Mouse (Mus musculus): ENCODE data around the gene Cabp2. TPM values are rescaled to one million over a fixed set of nuclear protein-coding genes. Genes with fewer than 3 reads are reported as not detected.
"Not testable (repeated sequence)": the region's sequence is repeated elsewhere in the genome, so short reads cannot be mapped to it uniquely, and the experiment has no call there.

Gene Cabp2
- polyA plus RNA-seq, 1 experiment from 2014 or later = not detected

DNA sequence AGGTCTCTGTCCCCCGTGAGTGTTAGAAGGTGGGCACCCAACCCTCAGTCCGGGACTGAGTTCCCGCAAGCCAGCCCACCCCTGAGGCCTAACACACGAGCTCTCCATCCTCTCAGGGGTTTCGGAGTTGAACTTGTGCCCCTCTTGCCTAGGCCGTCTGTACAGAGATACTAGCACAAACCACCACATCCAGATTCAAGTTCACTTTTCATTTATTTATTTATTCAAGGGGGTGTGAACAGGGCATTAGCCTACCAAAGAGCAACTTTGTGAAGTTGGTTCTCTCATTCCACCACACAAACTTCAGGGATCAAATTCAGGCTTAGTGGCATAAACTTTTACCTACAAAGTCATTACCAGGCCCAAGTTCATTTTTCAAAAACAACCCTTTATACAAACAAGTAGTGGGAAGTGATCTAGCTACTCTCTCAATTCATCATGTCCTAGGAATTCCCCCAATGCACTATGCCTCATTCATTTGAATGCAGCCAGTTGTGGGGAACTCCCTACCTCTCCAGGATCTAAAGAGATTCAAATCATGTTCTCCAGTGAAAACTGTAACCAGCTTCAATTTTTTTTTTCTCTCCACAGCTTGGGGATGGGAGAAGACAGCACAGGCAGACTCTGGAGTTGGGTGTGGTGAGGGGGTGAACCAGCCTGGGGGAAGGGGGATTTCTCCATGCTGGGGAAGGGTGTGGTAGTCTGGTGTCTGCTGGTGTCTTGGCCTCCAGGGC, 54.0 kb downstream of the Cabp2 start:
- WGBS = 89% methylated on average over 6 of the region's 6 CpGs
- not testable (repeated sequence) for H3K4me3 ChIP-seq (replicated peaks); ATAC-seq; H3K27me3 ChIP-seq; H3K9ac ChIP-seq (replicated peaks); H3K4me2 ChIP-seq (replicated peaks); H3K9me3 ChIP-seq; H3K27ac ChIP-seq
- peaks cover 11% of the 10 kb centered on the region for H3K4me1 ChIP-seq (replicated peaks)
- peaks cover 28% of the 10 kb centered on the region for H3K36me3 ChIP-seq

DNA sequence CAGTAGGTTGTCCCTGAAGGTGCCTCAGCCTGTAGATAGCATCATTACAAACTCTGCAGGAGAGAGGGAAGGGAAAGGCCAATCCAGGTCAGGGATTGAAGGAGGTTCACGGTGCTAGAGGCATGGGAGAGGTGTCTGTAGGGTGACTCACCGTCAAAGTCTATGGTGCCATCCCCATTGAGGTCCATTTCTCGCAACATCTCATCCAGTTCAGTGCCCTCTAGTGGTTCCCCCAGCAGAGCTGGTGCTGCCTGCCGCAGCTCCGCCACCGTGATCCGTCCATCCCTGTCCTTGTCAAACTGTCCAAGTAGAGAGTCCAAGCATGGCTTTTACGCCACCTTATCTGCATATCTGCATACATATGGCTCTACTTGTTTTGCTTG, 54.6 kb downstream of the Cabp2 start:
- not testable (repeated sequence) for H3K9ac ChIP-seq (replicated peaks); H3K9me3 ChIP-seq; H3K4me2 ChIP-seq (replicated peaks); H3K27me3 ChIP-seq; H3K4me3 ChIP-seq (replicated peaks); ATAC-seq; H3K27ac ChIP-seq
- peaks cover 11% of the 10 kb centered on the region for H3K4me1 ChIP-seq (replicated peaks)
- 28% methylated on average over 8 of the region's 8 CpGs for WGBS
- peaks cover 26% of the 10 kb centered on the region for H3K36me3 ChIP-seq

DNA sequence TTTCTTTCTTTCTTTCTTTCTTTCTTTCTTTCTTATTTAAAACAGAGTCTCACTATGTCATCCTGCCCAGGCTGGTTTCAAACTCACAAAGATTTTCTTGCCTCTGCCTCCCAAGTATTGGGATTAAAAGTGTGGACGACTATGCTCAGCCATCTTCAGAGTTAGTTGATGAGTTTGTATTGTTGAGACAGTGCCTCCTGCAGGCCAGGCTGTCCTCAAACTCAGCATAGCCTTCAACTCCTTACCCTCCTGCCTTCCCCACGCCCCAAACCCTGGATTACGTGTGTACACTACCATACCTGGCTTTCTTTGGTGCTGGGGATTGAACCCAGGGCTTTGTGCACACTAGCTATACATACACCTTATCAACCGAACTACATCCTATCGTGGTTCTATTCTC, 55.1 kb downstream of the Cabp2 start:
- H3K27me3 ChIP-seq = no peaks in the 10 kb centered on the region; the same call in 1 of the 2 replicates
- WGBS = 74% methylated on average over 5 of the region's 5 CpGs
- ATAC-seq = no peak
- no peaks in the 10 kb centered on the region for H3K9me3 ChIP-seq
- H3K27ac ChIP-seq = no peak overlapping the region
- peaks cover 21% of the 10 kb centered on the region for H3K36me3 ChIP-seq
- H3K4me2 ChIP-seq (replicated peaks) = no peak overlapping the region
- peaks cover 11% of the 10 kb centered on the region for H3K4me1 ChIP-seq (replicated peaks)
- H3K4me3 ChIP-seq (replicated peaks) = no peak overlapping the region
- no peak overlapping the region for H3K9ac ChIP-seq (replicated peaks)

Other genes with a start within 250 kb of the Cabp2 start
- 49.5 and 58.0 TPM in 2 replicates for gene Chka, start 229.8 kb upstream of the Cabp2 start, polyA plus RNA-seq (2015; fragmentation: Nextera tagmentation; extraction: Ambion mirVana)
- gene Tcirg1, start 174.4 kb upstream of the Cabp2 start, polyA plus RNA-seq (2015; fragmentation: Nextera tagmentation; extraction: Ambion mirVana) = 7.4 and 10.9 TPM in 2 replicates
- gene Ndufs8, start 168.8 kb upstream of the Cabp2 start, polyA plus RNA-seq (2015; fragmentation: Nextera tagmentation; extraction: Ambion mirVana) = 232 TPM in 2 replicates
- 0.80 and 1.1 TPM in 2 replicates for gene Aldh3b1, start 151.8 kb upstream of the Cabp2 start, polyA plus RNA-seq (2015; fragmentation: Nextera tagmentation; extraction: Ambion mirVana)
- gene Unc93b1, start 146.4 kb upstream of the Cabp2 start, polyA plus RNA-seq (2015; fragmentation: Nextera tagmentation; extraction: Ambion mirVana) = 5.6 and 8.1 TPM in 2 replicates
- gene Aldh3b3, start 122.9 kb upstream of the Cabp2 start, polyA plus RNA-seq (2015; fragmentation: Nextera tagmentation; extraction: Ambion mirVana) = not detected in 2 replicates
- gene Aldh3b2, start 109.2 kb upstream of the Cabp2 start, polyA plus RNA-seq (2015; fragmentation: Nextera tagmentation; extraction: Ambion mirVana) = 0.09 and 0.18 TPM in 2 replicates
- 1.2 and 1.5 TPM in 2 replicates for gene Acy3, start 95.0 kb upstream of the Cabp2 start, polyA plus RNA-seq (2015; fragmentation: Nextera tagmentation; extraction: Ambion mirVana)
- gene Tbx10, start 88.8 kb upstream of the Cabp2 start, polyA plus RNA-seq (2015; fragmentation: Nextera tagmentation; extraction: Ambion mirVana) = not detected in 2 replicates
- gene Nudt8, start 81.0 kb upstream of the Cabp2 start, polyA plus RNA-seq (2015; fragmentation: Nextera tagmentation; extraction: Ambion mirVana) = 25.2 and 26.4 TPM in 2 replicates
- 4.9 and 5.5 TPM in 2 replicates for gene Gm49405, start 81.0 kb upstream of the Cabp2 start, polyA plus RNA-seq (2015; fragmentation: Nextera tagmentation; extraction: Ambion mirVana)
- gene Doc2g, start 78.3 kb upstream of the Cabp2 start, polyA plus RNA-seq (2015; fragmentation: Nextera tagmentation; extraction: Ambion mirVana) = 5.1 and 7.8 TPM in 2 replicates
- gene Ndufv1, start 68.8 kb upstream of the Cabp2 start, polyA plus RNA-seq (2015; fragmentation: Nextera tagmentation; extraction: Ambion mirVana) = 203 and 210 TPM in 2 replicates
- gene Gstp1, start 43.6 kb upstream of the Cabp2 start, polyA plus RNA-seq (2015; fragmentation: Nextera tagmentation; extraction: Ambion mirVana) = 372 and 375 TPM in 2 replicates
- 1.3 and 3.9 TPM in 2 replicates for gene Gstp2, start 35.6 kb upstream of the Cabp2 start, polyA plus RNA-seq (2015; fragmentation: Nextera tagmentation; extraction: Ambion mirVana)
- not detected in 2 replicates for gene Gstp3, start 22.0 kb upstream of the Cabp2 start, polyA plus RNA-seq (2015; fragmentation: Nextera tagmentation; extraction: Ambion mirVana)
- gene Cdk2ap2, start 15.6 kb downstream of the Cabp2 start, polyA plus RNA-seq (2015; fragmentation: Nextera tagmentation; extraction: Ambion mirVana) = 78.7 and 82.1 TPM in 2 replicates
- gene Pitpnm1, start 18.4 kb downstream of the Cabp2 start, polyA plus RNA-seq (2015; fragmentation: Nextera tagmentation; extraction: Ambion mirVana) = 45.0 and 45.9 TPM in 2 replicates
- 79.8 and 80.9 TPM in 2 replicates for gene Aip, start 44.3 kb downstream of the Cabp2 start, polyA plus RNA-seq (2015; fragmentation: Nextera tagmentation; extraction: Ambion mirVana)
- gene Gpr152, start 58.2 kb downstream of the Cabp2 start, polyA plus RNA-seq (2015; fragmentation: Nextera tagmentation; extraction: Ambion mirVana) = 0.05 and 0.08 TPM in 2 replicates
- gene Cabp4, start 62.5 kb downstream of the Cabp2 start, polyA plus RNA-seq (2015; fragmentation: Nextera tagmentation; extraction: Ambion mirVana) = 0.19 and 0.34 TPM in 2 replicates
- 121 and 127 TPM in 2 replicates for gene Coro1b, start 67.0 kb downstream of the Cabp2 start, polyA plus RNA-seq (2015; fragmentation: Nextera tagmentation; extraction: Ambion mirVana)
- gene Ptprcap, start 72.0 kb downstream of the Cabp2 start, polyA plus RNA-seq (2015; fragmentation: Nextera tagmentation; extraction: Ambion mirVana) = 0.24 and 0.50 TPM in 2 replicates
- gene Rps6kb2, start 81.8 kb downstream of the Cabp2 start, polyA plus RNA-seq (2015; fragmentation: Nextera tagmentation; extraction: Ambion mirVana) = 60.5 and 62.9 TPM in 2 replicates
- gene Carns1, start 93.9 kb downstream of the Cabp2 start, polyA plus RNA-seq (2015; fragmentation: Nextera tagmentation; extraction: Ambion mirVana) = 4.2 and 4.8 TPM in 2 replicates
- 0.78 and 0.93 TPM in 2 replicates for gene Tbc1d10c, start 109.7 kb downstream of the Cabp2 start, polyA plus RNA-seq (2015; fragmentation: Nextera tagmentation; extraction: Ambion mirVana)
- gene Ppp1ca, start 110.5 kb downstream of the Cabp2 start, polyA plus RNA-seq (2015; fragmentation: Nextera tagmentation; extraction: Ambion mirVana) = 636 and 651 TPM in 2 replicates
- gene Rad9a, start 120.1 kb downstream of the Cabp2 start, polyA plus RNA-seq (2015; fragmentation: Nextera tagmentation; extraction: Ambion mirVana) = 24.9 and 26.3 TPM in 2 replicates
- 0.64 and 0.70 TPM in 2 replicates for gene Clcf1, start 132.7 kb downstream of the Cabp2 start, polyA plus RNA-seq (2015; fragmentation: Nextera tagmentation; extraction: Ambion mirVana)
- not detected in 2 replicates for gene AC109138.7, start 132.8 kb downstream of the Cabp2 start, polyA plus RNA-seq (2015; fragmentation: Nextera tagmentation; extraction: Ambion mirVana)
- 14.5 and 15.3 TPM in 2 replicates for gene Pold4, start 150.3 kb downstream of the Cabp2 start, polyA plus RNA-seq (2015; fragmentation: Nextera tagmentation; extraction: Ambion mirVana)
- 6.0 and 8.7 TPM in 2 replicates for gene Ssh3, start 187.6 kb downstream of the Cabp2 start, polyA plus RNA-seq (2015; fragmentation: Nextera tagmentation; extraction: Ambion mirVana)
- 23.4 and 27.8 TPM in 2 replicates for gene Ankrd13d, start 201.6 kb downstream of the Cabp2 start, polyA plus RNA-seq (2015; fragmentation: Nextera tagmentation; extraction: Ambion mirVana)
- gene Grk2, start 224.6 kb downstream of the Cabp2 start, polyA plus RNA-seq (2015; fragmentation: Nextera tagmentation; extraction: Ambion mirVana) = 18.0 and 20.9 TPM in 2 replicates

Measured in midbrain, embryonic 13.5 days (tissue).